Mouse (Mus musculus) ZHBTc4 (cell line): Measurements from ENCODE around the gene Mmp11.

Experiments used
- DNase-seq: peaks from one replicate; pipeline ENCODE4 v3.0.0-alpha.2; 2011; ENCODE audit warnings: low read depth, low spot score

Gene Mmp11

GRCm38 (mm10) chr10:75935680-75936541 lies at the start of gene Mmp11:
Gene Mmp11 (minus strand): TSS chr10:75936496.
- DNase-seq, result peak; percentile 97

GRCm38 (mm10) chr10:75979432-75979831 lies 43.1 kb upstream of the Mmp11 start:
- DNase-seq, result no peak

GRCm38 (mm10) chr10:75978835-75979157 lies 42.5 kb upstream of the Mmp11 start:
- no peak for DNase-seq

- DNase-seq, result no peak
These were observed 42.0 kb upstream of the Mmp11 start for GRCm38 (mm10) chr10:75978119-75978834.

- DNase-seq, result peak; percentile 88
These were observed 38.9 kb upstream of the Mmp11 start for GRCm38 (mm10) chr10:75975216-75975615.

- DNase-seq, result no peak
These were observed 37.5 kb upstream of the Mmp11 start for GRCm38 (mm10) chr10:75973846-75974245.

- peak; percentile 73 for DNase-seq
These were observed 18.1 kb upstream of the Mmp11 start, which contains the start of gene Gm5134 for GRCm38 (mm10) chr10:75954381-75954811. Gene Gm5134 (plus strand): TSS chr10:75954514.

- peak; percentile 71 for DNase-seq
These were observed 15.2 kb upstream of the Mmp11 start for GRCm38 (mm10) chr10:75951424-75952050.

- DNase-seq, result peak; percentile 60
These were observed 14.5 kb upstream of the Mmp11 start for GRCm38 (mm10) chr10:75950791-75951210.

GRCm38 (mm10) chr10:75949053-75950045 lies 13.1 kb upstream of the Mmp11 start:
- DNase-seq, result no peak

GRCm38 (mm10) chr10:75948079-75948478 lies 11.8 kb upstream of the Mmp11 start:
- no peak for DNase-seq

GRCm38 (mm10) chr10:75945896-75946295 lies 9.6 kb upstream of the Mmp11 start:
- DNase-seq, result peak; percentile 39

GRCm38 (mm10) chr10:75945213-75945612 lies 8.9 kb upstream of the Mmp11 start:
- no peak for DNase-seq

GRCm38 (mm10) chr10:75944066-75944772 lies 7.9 kb upstream of the Mmp11 start:
- no peak for DNase-seq

GRCm38 (mm10) chr10:75942736-75943477 lies 6.6 kb upstream of the Mmp11 start, which contains the start of gene Vpreb3:
Gene Vpreb3 (plus strand): TSS chr10:75943057.
- no peak for DNase-seq

- DNase-seq, result peak; percentile 59
These were observed 4.9 kb upstream of the Mmp11 start for GRCm38 (mm10) chr10:75941042-75941824.

GRCm38 (mm10) chr10:75940520-75940919 lies 4.2 kb upstream of the Mmp11 start, which contains the start of gene Gm867:
Gene Gm867 (minus strand): TSS chr10:75940672.
- no peak for DNase-seq

GRCm38 (mm10) chr10:75939481-75940234 lies 3.4 kb upstream of the Mmp11 start:
- peak; percentile 41 for DNase-seq
